ENCODE assay signal across 29 mouse cellular contexts in genomic region chr2:146586981-146587380, GRCm38 (mm10).
DNase-seq lines count a peak whose midpoint lies in the region; ATAC-seq and TF ChIP-seq lines count a peak whose summit lies in the region.
"Had no signal": no experiment of that assay in that cellular context is flagged by ENCODE, and none has a peak within 500 bp of the region (broad histone marks: within the 10 kb centered on the region; RNA-seq: fewer than 3 reads in every experiment).

No protein-coding gene starts in this region.

- no peak overlapping the region for H3K9ac ChIP-seq in heart, adult 2 months (ENCODE audit: low read depth, low read length)
- H3K9ac ChIP-seq in midbrain, embryonic 14.5 days (replicated peaks; ENCODE audit: low read length), result no peak overlapping the region
- H3K9ac ChIP-seq: embryonic facial prominence, embryonic 12.5 days; embryonic facial prominence, embryonic 15.5 days; forebrain, postnatal 0 days; heart, embryonic 12.5 days; heart, embryonic 15.5 days; hindbrain, embryonic 13.5 days; intestine, embryonic 15.5 days had no signal

- 65% methylated on average over 3 of the region's 3 CpGs for WGBS in heart, embryonic 10.5 days
- 39% methylated on average over 3 of the region's 3 CpGs for WGBS in heart, adult 2 months
- 76% methylated on average over 3 of the region's 3 CpGs for WGBS in midbrain, embryonic 14.5 days

- no peaks in the 10 kb centered on the region for H3K27me3 ChIP-seq in heart, embryonic 10.5 days (ENCODE audit: insufficient read depth, poor library complexity, severe bottlenecking)
- H3K27me3 ChIP-seq in heart, adult 2 months (ENCODE audit: control insufficient read depth, insufficient read depth, low read length), result no peaks in the 10 kb centered on the region
- no peaks in the 10 kb centered on the region for H3K27me3 ChIP-seq in midbrain, embryonic 14.5 days (ENCODE audit: control insufficient read depth, insufficient read depth, low read length)
- H3K27me3 ChIP-seq: CH12.LX; embryonic facial prominence, embryonic 12.5 days; embryonic facial prominence, embryonic 15.5 days; heart, embryonic 12.5 days; heart, embryonic 15.5 days; hindbrain, embryonic 13.5 days; intestine, embryonic 15.5 days had no signal

- intact Hi-C loops in heart, adult 2 months (cut with DNase I), result no loop called here

- H3K9me3 ChIP-seq in heart, embryonic 10.5 days, result no peaks in the 10 kb centered on the region
- H3K9me3 ChIP-seq in midbrain, embryonic 14.5 days (ENCODE audit: control insufficient read depth, low read length), result no peaks in the 10 kb centered on the region
- H3K9me3 ChIP-seq: embryonic facial prominence, embryonic 12.5 days; embryonic facial prominence, embryonic 15.5 days; G1E; heart, embryonic 12.5 days; heart, embryonic 15.5 days; hindbrain, embryonic 10.5 days; hindbrain, embryonic 13.5 days; intestine, embryonic 15.5 days had no signal

- no peak overlapping the region for H3K4me3 ChIP-seq in heart, embryonic 10.5 days
- H3K4me3 ChIP-seq in heart, adult 2 months, result no peak overlapping the region
- no peak overlapping the region for H3K4me3 ChIP-seq in midbrain, embryonic 14.5 days (replicated peaks; ENCODE audit: low read depth, low read length)
- H3K4me3 ChIP-seq: embryonic facial prominence, embryonic 12.5 days; embryonic facial prominence, embryonic 15.5 days; heart, embryonic 12.5 days; heart, embryonic 15.5 days; hindbrain, embryonic 10.5 days; hindbrain, embryonic 13.5 days; intestine, embryonic 15.5 days had no signal

- no peaks in the 10 kb centered on the region for H3K4me1 ChIP-seq in heart, embryonic 10.5 days
- H3K4me1 ChIP-seq in heart, adult 2 months (ENCODE audit: control insufficient read depth, insufficient read depth, low read length), result no peaks in the 10 kb centered on the region
- no peaks in the 10 kb centered on the region for H3K4me1 ChIP-seq in midbrain, embryonic 14.5 days (ENCODE audit: control insufficient read depth, insufficient read depth, low read length)
- H3K4me1 ChIP-seq: embryonic facial prominence, embryonic 12.5 days; embryonic facial prominence, embryonic 15.5 days; heart, embryonic 15.5 days; hindbrain, embryonic 10.5 days; hindbrain, embryonic 13.5 days; intestine, embryonic 15.5 days had no signal

- no peak for TF ChIP-seq EP300 in heart, adult 2 months (IDR thresholded peaks at IDR 0.05; ENCODE audit: insufficient read depth, low read depth, low read length)

- H3K4me2 ChIP-seq in midbrain, embryonic 14.5 days (ENCODE audit: low read length), result no peak overlapping the region
- H3K4me2 ChIP-seq: embryonic facial prominence, embryonic 12.5 days; embryonic facial prominence, embryonic 15.5 days; heart, embryonic 12.5 days; heart, embryonic 15.5 days; hindbrain, embryonic 13.5 days; intestine, embryonic 15.5 days had no signal

- H3K36me3 ChIP-seq in heart, embryonic 10.5 days, result no peaks in the 10 kb centered on the region
- no peaks in the 10 kb centered on the region for H3K36me3 ChIP-seq in heart, adult 2 months (ENCODE audit: control insufficient read depth, insufficient read depth, low read length)
- no peaks in the 10 kb centered on the region for H3K36me3 ChIP-seq in midbrain, embryonic 14.5 days (ENCODE audit: control insufficient read depth, insufficient read depth, low read length)
- H3K36me3 ChIP-seq: embryonic facial prominence, embryonic 12.5 days; embryonic facial prominence, embryonic 15.5 days; G1E; heart, embryonic 12.5 days; heart, embryonic 15.5 days; hindbrain, embryonic 10.5 days; hindbrain, embryonic 13.5 days; intestine, embryonic 15.5 days had no signal

- TF ChIP-seq CTCF in heart, adult 2 months (IDR thresholded peaks at IDR 0.05), result no peak

- no peak overlapping the region for H3K27ac ChIP-seq in heart, embryonic 10.5 days
- no peak overlapping the region for H3K27ac ChIP-seq in heart, adult 2 months
- no peak overlapping the region for H3K27ac ChIP-seq in midbrain, embryonic 14.5 days (replicated peaks; ENCODE audit: low read depth, low read length)
- H3K27ac ChIP-seq: embryonic facial prominence, embryonic 12.5 days; embryonic facial prominence, embryonic 15.5 days; heart, embryonic 15.5 days; hindbrain, embryonic 10.5 days; hindbrain, embryonic 13.5 days; intestine, embryonic 15.5 days had no signal

- no peaks in the 10 kb centered on the region for H3K79me2 ChIP-seq in heart, adult 2 months (replicated peaks; ENCODE audit: control insufficient read depth, insufficient read depth, low read length)

- TF ChIP-seq POLR2A in heart, adult 2 months (IDR thresholded peaks at IDR 0.05; ENCODE audit: insufficient read depth, low read depth, low read length), result no peak

- DNase-seq in heart, embryonic 10.5 days (ENCODE audit: low spot score), result peak; percentile 3
- DNase-seq in heart, adult 2 months, result no peak
- peak; percentile 20 for DNase-seq in lung, postnatal 36 days
- no peak for DNase-seq in lung, postnatal 25 days (ENCODE audit: low spot score)
- no peak for DNase-seq in midbrain, embryonic 14.5 days
- no peak for DNase-seq in spleen, adult 18-20 months
- DNase-seq: B cell, adult 2 months; cerebellum, adult 18-20 months; cerebellum, adult 9-10 months; cerebellum, postnatal 14 days; forebrain, postnatal 0 days; gastrocnemius, postnatal 10 days; gastrocnemius, postnatal 36 days; heart, adult 18-20 months; heart, postnatal 10 days; heart, postnatal 36 days had no signal

- ATAC-seq in granulocyte monocyte progenitor cell, adult 5-6 weeks (replicated peaks; ENCODE audit: poor library complexity, severe bottlenecking), result peak; percentile 63
- ATAC-seq in midbrain, embryonic 14.5 days (ENCODE audit: low FRiP score, low TSS enrichment), result no peak
- ATAC-seq: forebrain, embryonic 14.5 days; forebrain, postnatal 0 days; hindbrain, embryonic 16.5 days; intestine, embryonic 15.5 days; Patski had no signal

Comparison
In these comparisons a context has a peak if more than half of its experiments do, and no peak if none do; other contexts are left out.
1. DNase-seq: peak in heart, embryonic 10.5 days (single experiment) and lung, postnatal 36 days (single experiment); none in heart, adult 2 months (0 of 2), lung, postnatal 25 days (single experiment), midbrain, embryonic 14.5 days (single experiment) and spleen, adult 18-20 months (0 of 2).